Mouse (Mus musculus) midbrain, embryonic 16.5 days (tissue): Measurements from ENCODE around the gene Olfr1260. TPM values are rescaled to one million over a fixed set of nuclear protein-coding genes. Genes with fewer than 3 reads are reported as not detected.

Source experiments
- polyA plus RNA-seq: library from polyadenylated mRNA; unstranded; fragments of >200 nt; fragmentation: Nextera tagmentation; extraction: Ambion mirVana; gene quantifications from 2 replicates; pipeline ENCODE4 v1.2.1, GENCODE M21; 2015

Olfr1260 gene
- polyA plus RNA-seq, 1 experiment from 2014 or later: not detected

Other genes starting within 250 kb of the Olfr1260 start
- gene Olfr1252, start 249.3 kb upstream of the Olfr1260 start, polyA plus RNA-seq: not detected in 2 replicates
- not detected in 2 replicates for gene Olfr1253, start 217.2 kb upstream of the Olfr1260 start, polyA plus RNA-seq
- not detected in 2 replicates for gene Olfr1254, start 180.7 kb upstream of the Olfr1260 start, polyA plus RNA-seq
- gene Olfr1255, start 162.3 kb upstream of the Olfr1260 start, polyA plus RNA-seq: not detected in 2 replicates
- not detected in 2 replicates for gene Olfr1256, start 132.8 kb upstream of the Olfr1260 start, polyA plus RNA-seq
- not detected in 2 replicates for gene Olfr48, start 126.1 kb upstream of the Olfr1260 start, polyA plus RNA-seq
- gene Olfr1257, start 95.9 kb upstream of the Olfr1260 start, polyA plus RNA-seq: not detected in 2 replicates
- gene Olfr1258, start 47.0 kb upstream of the Olfr1260 start, polyA plus RNA-seq: not detected in 2 replicates
- gene Olfr1259, start 25.7 kb upstream of the Olfr1260 start, polyA plus RNA-seq: not detected in 2 replicates
- gene Olfr1261, start 16.9 kb downstream of the Olfr1260 start, polyA plus RNA-seq: not detected in 2 replicates
- gene Olfr1262, start 25.8 kb downstream of the Olfr1260 start, polyA plus RNA-seq: not detected in 2 replicates
- gene Olfr1263, start 37.8 kb downstream of the Olfr1260 start, polyA plus RNA-seq: not detected in 2 replicates
- not detected in 2 replicates for gene Olfr1264, start 51.2 kb downstream of the Olfr1260 start, polyA plus RNA-seq
- not detected in 2 replicates for gene Olfr1265, start 61.0 kb downstream of the Olfr1260 start, polyA plus RNA-seq
- not detected in 2 replicates for gene Olfr140, start 89.3 kb downstream of the Olfr1260 start, polyA plus RNA-seq
- not detected in 2 replicates for gene Olfr1269, start 147.1 kb downstream of the Olfr1260 start, polyA plus RNA-seq
- not detected in 2 replicates for gene Olfr32, start 168.0 kb downstream of the Olfr1260 start, polyA plus RNA-seq
- not detected in 2 replicates for gene Olfr1270, start 178.8 kb downstream of the Olfr1260 start, polyA plus RNA-seq